ENCODE assay signal across 29 mouse cellular contexts in genomic region chr12:21217776-21218444, GRCm38 (mm10).
DNase-seq lines count a peak whose midpoint lies in the region; ATAC-seq and TF ChIP-seq lines count a peak whose summit lies in the region.
"Had no signal": no experiment of that assay in that cellular context is flagged by ENCODE, and none has a peak within 500 bp of the region (broad histone marks: within the 10 kb centered on the region; RNA-seq: fewer than 3 reads in every experiment).

No protein-coding gene starts in this region.

- WGBS in heart, embryonic 12.5 days: 31% methylated on average over 11 of the region's 11 CpGs
- WGBS in lung, embryonic 14.5 days: 50% methylated on average over 11 of the region's 11 CpGs
- WGBS in kidney, embryonic 15.5 days: 82% methylated on average over 11 of the region's 11 CpGs

- H3K27ac ChIP-seq in heart, embryonic 12.5 days (ENCODE audit: poor library complexity, severe bottlenecking): no peak overlapping the region
- no peak overlapping the region for H3K27ac ChIP-seq in lung, embryonic 14.5 days (ENCODE audit: low read depth)
- no peak overlapping the region for H3K27ac ChIP-seq in kidney, embryonic 15.5 days
- H3K27ac ChIP-seq: embryonic facial prominence, embryonic 12.5 days; heart, embryonic 10.5 days; hindbrain, embryonic 13.5 days; neural tube, embryonic 15.5 days had no signal

- H3K4me2 ChIP-seq in heart, embryonic 12.5 days: no peak overlapping the region
- H3K4me2 ChIP-seq in lung, embryonic 14.5 days: no peak overlapping the region
- no peak overlapping the region for H3K4me2 ChIP-seq in kidney, embryonic 15.5 days
- H3K4me2 ChIP-seq: embryonic facial prominence, embryonic 12.5 days; hindbrain, embryonic 13.5 days; neural tube, embryonic 15.5 days had no signal

- no peak for TF ChIP-seq CTCF in lung, embryonic 14.5 days (IDR thresholded peaks at IDR 0.05; ENCODE audit: low read depth)

- H3K36me3 ChIP-seq in heart, embryonic 12.5 days: peaks cover 50% of the 10 kb centered on the region
- peaks cover 25% of the 10 kb centered on the region; the same call in 1 of the 2 replicates for H3K36me3 ChIP-seq in lung, embryonic 14.5 days (ENCODE audit: insufficient read depth)
- peaks cover 55% of the 10 kb centered on the region for H3K36me3 ChIP-seq in kidney, embryonic 15.5 days

- ATAC-seq in heart, embryonic 12.5 days (ENCODE audit: insufficient number of reproducible peaks, low FRiP score): no peak
- no peak for ATAC-seq in lung, embryonic 14.5 days (ENCODE audit: insufficient read depth)
- ATAC-seq in granulocyte monocyte progenitor cell, adult 5-6 weeks (replicated peaks; ENCODE audit: poor library complexity, severe bottlenecking): peak; percentile 40; the same call in 1 of the 2 replicates
- no peak for ATAC-seq in kidney, embryonic 15.5 days (replicated peaks; ENCODE audit: low FRiP score)
- ATAC-seq: activated CD4-positive, CD25-positive, alpha-beta regulatory T cell, adult 4 months; forebrain, embryonic 16.5 days; intestine, embryonic 16.5 days had no signal

- no peaks in the 10 kb centered on the region for H3K9me3 ChIP-seq in heart, embryonic 12.5 days (replicated peaks)
- H3K9me3 ChIP-seq in lung, embryonic 14.5 days (ENCODE audit: low read depth, low read length): no peaks in the 10 kb centered on the region
- no peaks in the 10 kb centered on the region for H3K9me3 ChIP-seq in kidney, embryonic 15.5 days (replicated peaks)
- H3K9me3 ChIP-seq: embryonic facial prominence, embryonic 12.5 days; heart, embryonic 10.5 days; hindbrain, embryonic 13.5 days; neural tube, embryonic 15.5 days had no signal

- H3K9ac ChIP-seq in heart, embryonic 12.5 days: no peak overlapping the region
- H3K9ac ChIP-seq in lung, embryonic 14.5 days: no peak overlapping the region
- no peak overlapping the region for H3K9ac ChIP-seq in kidney, embryonic 15.5 days
- H3K9ac ChIP-seq: embryonic facial prominence, embryonic 12.5 days; hindbrain, embryonic 13.5 days; neural tube, embryonic 15.5 days had no signal

- H3K27me3 ChIP-seq in heart, embryonic 12.5 days (replicated peaks): no peaks in the 10 kb centered on the region
- H3K27me3 ChIP-seq in lung, embryonic 14.5 days (ENCODE audit: insufficient read depth, low read length): no peaks in the 10 kb centered on the region
- H3K27me3 ChIP-seq in kidney, embryonic 15.5 days: no peaks in the 10 kb centered on the region
- H3K27me3 ChIP-seq: embryonic facial prominence, embryonic 12.5 days; hindbrain, embryonic 13.5 days; neural tube, embryonic 15.5 days had no signal

- DNase-seq in heart, adult 11 months: peak; percentile 85
- DNase-seq in lung, embryonic 14.5 days: peak; percentile 50
- no peak for DNase-seq in lung, postnatal 14 days
- no peak for DNase-seq in urinary bladder, adult 2 months (ENCODE audit: low spot score)
- DNase-seq: adrenal gland, adult 2 months; adrenal gland, postnatal 36 days; cerebellum, adult 8-10 months; cerebellum, postnatal 25 days; gastrocnemius, postnatal 10 days; heart, postnatal 4 days; kidney, adult 8-10 months; kidney, postnatal 10 days; layer of hippocampus, postnatal 36 days; lung, postnatal 4 days; midbrain, embryonic 14.5 days; retina, postnatal 1 day; spleen, adult 18-20 months; thymus, adult 18-20 months; thymus, postnatal 25 days had no signal

- no peaks in the 10 kb centered on the region for H3K4me1 ChIP-seq in heart, embryonic 12.5 days (replicated peaks)
- H3K4me1 ChIP-seq in lung, embryonic 14.5 days (ENCODE audit: insufficient read depth): no peaks in the 10 kb centered on the region
- H3K4me1 ChIP-seq in kidney, embryonic 15.5 days: peaks cover 12% of the 10 kb centered on the region; the same call in 1 of the 2 replicates
- H3K4me1 ChIP-seq: embryonic facial prominence, embryonic 12.5 days; hindbrain, embryonic 13.5 days; neural tube, embryonic 15.5 days had no signal

- H3K4me3 ChIP-seq in heart, embryonic 12.5 days: no peak overlapping the region
- no peak overlapping the region for H3K4me3 ChIP-seq in lung, embryonic 14.5 days (ENCODE audit: low read depth, low read length)
- H3K4me3 ChIP-seq in kidney, embryonic 15.5 days (replicated peaks): no peak overlapping the region
- H3K4me3 ChIP-seq: embryonic facial prominence, embryonic 12.5 days; heart, embryonic 10.5 days; hindbrain, embryonic 13.5 days; neural tube, embryonic 15.5 days had no signal

Comparison
In these comparisons a context has a peak if more than half of its experiments do, and no peak if none do; other contexts are left out.
1. DNase-seq: peak in heart, adult 11 months (single experiment) and lung, embryonic 14.5 days (single experiment); none in lung, postnatal 14 days (single experiment) and urinary bladder, adult 2 months (single experiment).